Mouse (Mus musculus) midbrain, embryonic 11.5 days (tissue): ENCODE measurements around the gene Ctsd. TPM values are rescaled to one million over a fixed set of nuclear protein-coding genes. Genes with fewer than 3 reads are reported as not detected.

Experiments
- ATAC-seq: fragments of 200-750 bp; cut with Nextera tagmentation; 2 replicates; pipeline ENCODE4 v1.8.0; 2017; ENCODE audit warnings: moderate TSS enrichment, moderate library complexity; ENCODE audit not compliant: low FRiP score
- DNase-seq: peaks from one replicate; pipeline ENCODE4 v3.0.0; 2015; ENCODE audit warnings: low spot score; ENCODE audit errors: missing footprints
- H3K27ac ChIP-seq: fragments of 300-500 bp; sonication (generic); 2 replicates; pipeline ENCODE4 v1.5.1; 2014; ENCODE audit warnings: low read depth, low read length
- H3K27me3 ChIP-seq: fragments of 300-500 bp; sonication (generic); 2 replicates; pipeline ENCODE4 v1.6.1; 2014; ENCODE audit warnings: mild to moderate bottlenecking, low read length, moderate library complexity, mixed read lengths; ENCODE audit not compliant: control insufficient read depth, insufficient read depth
- H3K36me3 ChIP-seq: fragments of 300-500 bp; sonication (generic); 2 replicates; pipeline ENCODE4 v1.6.1; 2014; ENCODE audit warnings: mild to moderate bottlenecking, low read length, moderate library complexity, mixed read lengths; ENCODE audit not compliant: control insufficient read depth, insufficient read depth
- H3K4me1 ChIP-seq: fragments of 300-500 bp; sonication (generic); 2 replicates; pipeline ENCODE4 v1.6.1; 2014; ENCODE audit warnings: low read length; ENCODE audit not compliant: control insufficient read depth, insufficient read depth
- H3K4me2 ChIP-seq: fragments of 300-500 bp; sonication (generic); 2 replicates; pipeline ENCODE4 v1.6.1; 2014; ENCODE audit warnings: mild to moderate bottlenecking, moderate library complexity
- H3K4me3 ChIP-seq: fragments of 300-500 bp; sonication (generic); 2 replicates; pipeline ENCODE4 v1.5.1; 2014; ENCODE audit warnings: low read depth, low read length
- H3K9ac ChIP-seq: fragments of 300-500 bp; sonication (generic); 2 replicates; pipeline ENCODE4 v1.6.1; 2014; ENCODE audit warnings: low read length
- H3K9me3 ChIP-seq: fragments of 300-500 bp; sonication (generic); 2 replicates; pipeline ENCODE4 v1.6.1; 2016; ENCODE audit warnings: low read length; ENCODE audit not compliant: control insufficient read depth
- WGBS: fragments of 180-500 bp; shearing (Covaris S2); extraction: QIAGEN DNeasy Blood & Tissue Kit; methylation state at CpG from one replicate; pipeline ENCODE4 v1.1.7; 2014; 5-methylcytosine and 5-hydroxymethylcytosine counted together
- polyA plus RNA-seq: library from polyadenylated mRNA; unstranded; fragments of >200 nt; fragmentation: Nextera tagmentation; extraction: Ambion mirVana; gene quantifications from 2 replicates; pipeline ENCODE4 v1.2.1, GENCODE M21; 2014

Ctsd gene
- polyA plus RNA-seq, 1 experiment from 2014 or later: 169 TPM

DNA sequence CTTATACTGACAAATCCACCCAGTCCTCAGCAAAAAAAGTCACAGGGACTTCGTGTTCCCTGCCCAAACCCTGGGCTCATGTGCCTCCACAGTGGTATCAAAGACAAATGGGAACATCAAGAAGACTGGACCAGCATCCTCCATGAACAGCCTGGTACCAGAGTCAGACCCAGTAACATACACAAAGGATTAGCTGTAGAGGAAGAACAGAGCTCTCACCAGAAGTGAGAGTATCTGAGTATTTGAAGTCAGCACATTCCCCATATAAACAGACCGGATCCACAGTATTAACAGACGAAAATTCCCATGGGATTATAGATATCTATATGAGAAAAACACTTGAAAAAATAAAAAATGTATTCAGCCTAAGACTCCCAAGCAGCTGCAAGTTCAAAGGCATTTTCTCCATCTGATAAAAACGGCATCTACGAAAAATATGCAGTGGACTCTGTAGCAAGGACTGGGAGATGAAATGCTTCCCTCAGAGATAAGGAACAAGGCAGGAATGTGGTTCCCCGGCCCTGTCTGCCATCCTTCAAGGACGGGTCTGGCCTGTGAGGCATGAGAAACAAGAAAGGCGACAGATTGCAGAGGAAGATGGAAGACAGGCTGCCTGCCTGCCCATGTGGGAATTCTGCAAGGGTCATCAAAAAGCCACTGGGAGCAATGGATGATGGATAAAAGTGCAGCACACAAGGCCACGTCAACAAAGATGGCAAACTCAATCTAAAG is 61.0 kb downstream of the Ctsd start:
- ATAC-seq (no peak), DNase-seq (peak; percentile 14)
- Histone ChIP-seq H3K4me2 (no peak overlapping the region), H3K36me3 (no peaks in the 10 kb centered on the region), H3K4me1 (no peaks in the 10 kb centered on the region), H3K9me3 (no peaks in the 10 kb centered on the region), H3K4me3 (no peak overlapping the region), H3K9ac (no peak overlapping the region), H3K27ac (no peak overlapping the region), H3K27me3 (no peaks in the 10 kb centered on the region)
- WGBS: 75% methylated on average over 9 of the region's 9 CpGs

Other genes with a start within 250 kb of the Ctsd start
- gene Gm45337, start 243.4 kb downstream of the Ctsd start, polyA plus RNA-seq: not detected in 2 replicates
- not detected in 2 replicates for gene Gm29735, start 230.9 kb downstream of the Ctsd start, polyA plus RNA-seq
- gene Gm4553, start 222.3 kb downstream of the Ctsd start, polyA plus RNA-seq: not detected in 2 replicates
- not detected in 2 replicates for gene Krtap5-2, start 212.0 kb downstream of the Ctsd start, polyA plus RNA-seq
- not detected in 2 replicates for gene Gm10153, start 197.6 kb downstream of the Ctsd start, polyA plus RNA-seq
- not detected in 2 replicates for gene Krtap5-3, start 186.7 kb downstream of the Ctsd start, polyA plus RNA-seq
- not detected in 2 replicates for gene Gm7579, start 176.2 kb downstream of the Ctsd start, polyA plus RNA-seq
- not detected in 2 replicates for gene Krtap5-5, start 158.1 kb downstream of the Ctsd start, polyA plus RNA-seq
- gene Gm40460, start 147.0 kb downstream of the Ctsd start, polyA plus RNA-seq: not detected in 2 replicates
- gene Gm2431, start 129.7 kb downstream of the Ctsd start, polyA plus RNA-seq: not detected in 2 replicates
- gene Gm4559, start 113.7 kb downstream of the Ctsd start, polyA plus RNA-seq: not detected in 2 replicates
- gene Krtap5-1, start 90.9 kb downstream of the Ctsd start, polyA plus RNA-seq: not detected in 2 replicates
- not detected in 2 replicates for gene Krtap5-4, start 84.5 kb downstream of the Ctsd start, polyA plus RNA-seq
- 0.18 and 0.40 TPM in 2 replicates for gene Ifitm10, start 14.3 kb downstream of the Ctsd start, polyA plus RNA-seq
- gene Gm49369, start 5.4 kb downstream of the Ctsd start, polyA plus RNA-seq: 0.79 and 0.93 TPM in 2 replicates
- gene Syt8, start 46.8 kb upstream of the Ctsd start, polyA plus RNA-seq: not detected in 2 replicates
- 0.47 and 0.96 TPM in 2 replicates for gene Tnni2, start 53.8 kb upstream of the Ctsd start, polyA plus RNA-seq
- gene Lsp1, start 72.8 kb upstream of the Ctsd start, polyA plus RNA-seq: 11.1 and 13.1 TPM in 2 replicates
- 0.77 and 2.0 TPM in 2 replicates for gene Tnnt3, start 110.8 kb upstream of the Ctsd start, polyA plus RNA-seq
- gene Mrpl23, start 144.6 kb upstream of the Ctsd start, polyA plus RNA-seq: 13.9 and 16.6 TPM in 2 replicates